Mouse (Mus musculus) CH12F3 (cell line): ENCODE results near the gene Col19a1.

Experiments
- in situ Hi-C: fragments of 300-500 bp; cut with MboI; formaldehyde crosslinking; loops from 2 replicates; pipeline ENCODE4 v1.14.3; 2020; ENCODE audit warnings: low sequenced_read_pairs

Gene Col19a1

GRCm38 (mm10) chr1:24230428-24230827 is 356.8 kb downstream of the Col19a1 start:
- in situ Hi-C loops, result no loop called here

DNA sequence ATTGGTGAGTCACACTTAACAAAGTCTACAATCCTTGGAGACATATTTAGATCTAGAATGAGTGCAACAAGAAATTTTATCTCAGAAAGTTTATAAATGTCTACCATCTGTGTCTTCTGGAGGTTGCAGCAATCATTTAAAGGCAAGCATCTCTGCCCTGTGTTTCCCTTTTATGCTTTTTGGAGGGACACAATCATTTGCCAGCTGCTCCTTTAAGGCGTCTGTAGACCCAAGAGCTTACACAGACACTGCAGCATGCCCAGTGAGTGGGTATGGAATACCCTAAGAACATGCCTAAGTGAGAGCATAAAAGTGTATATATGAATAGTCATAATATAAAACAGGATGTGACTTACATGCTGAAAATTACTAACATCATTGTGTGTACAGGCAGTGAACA is 357.7 kb downstream of the Col19a1 start:
- in situ Hi-C loops, result no loop called here

- in situ Hi-C loops, result no loop called here
These were observed 360.1 kb downstream of the Col19a1 start for GRCm38 (mm10) chr1:24226941-24227711.

DNA sequence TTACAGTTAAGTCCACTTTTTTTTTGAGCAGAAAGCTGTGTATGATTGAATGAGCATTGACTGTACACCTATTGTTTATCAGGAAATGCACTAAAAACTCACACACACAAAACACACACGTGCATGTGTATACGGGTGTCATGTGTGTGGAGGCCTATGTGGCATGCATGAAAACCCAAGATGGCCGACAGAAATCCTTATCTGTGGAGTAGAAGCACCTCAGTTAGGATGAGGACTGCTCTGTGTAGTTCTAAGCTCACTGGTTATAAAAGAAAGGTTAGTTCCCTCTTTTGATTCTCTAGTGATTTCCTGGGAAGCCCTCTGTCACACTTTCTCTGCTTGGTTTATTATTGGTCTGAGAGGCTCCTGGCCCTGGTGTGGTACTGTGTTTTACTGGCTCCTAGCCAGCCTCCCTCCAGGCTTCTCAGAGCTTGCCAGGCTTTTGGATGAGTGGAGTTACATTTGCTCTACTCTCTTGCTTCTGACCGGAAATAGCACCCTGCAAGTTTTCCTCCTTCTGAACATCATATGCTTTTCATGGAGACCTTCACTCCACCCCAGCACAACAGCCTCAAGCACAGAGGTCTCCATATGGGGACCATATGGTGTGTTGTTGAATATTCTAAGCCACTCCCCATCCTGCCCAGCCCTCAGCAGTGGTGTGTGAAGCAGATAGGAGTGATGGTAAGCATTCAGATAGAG is 361.3 kb downstream of the Col19a1 start:
- in situ Hi-C loops, result no loop called here

DNA sequence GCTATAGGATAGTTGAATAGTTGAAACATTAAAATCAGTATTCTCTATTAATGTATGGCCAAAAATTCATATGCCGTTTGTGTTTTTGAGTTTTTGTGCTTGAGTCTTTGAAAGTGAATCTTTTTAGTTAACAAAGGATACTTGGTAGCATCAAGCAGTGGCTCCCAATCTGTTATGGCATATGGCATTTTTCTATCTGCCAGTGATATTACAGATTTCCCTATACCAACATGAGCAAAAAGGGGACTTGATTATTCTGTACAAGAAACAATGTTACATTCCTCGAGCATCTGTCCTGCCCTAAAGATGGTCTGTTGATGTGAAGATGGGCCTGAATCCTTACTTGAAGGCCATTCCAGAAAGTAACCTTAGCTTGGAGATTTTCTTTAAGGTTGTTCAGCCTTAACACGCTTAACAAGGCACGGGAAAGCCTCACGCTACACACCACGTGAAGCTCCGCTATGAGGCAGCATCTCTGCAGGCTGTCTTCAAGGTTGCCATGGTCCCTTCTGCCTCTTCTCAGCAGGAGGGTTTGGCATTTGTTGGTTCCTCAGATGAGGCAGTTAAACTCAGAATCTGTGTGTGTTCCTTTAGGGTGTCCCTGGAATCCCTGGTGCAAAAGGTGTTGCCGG is 364.2 kb downstream of the Col19a1 start:
- in situ Hi-C loops, result no loop called here

DNA sequence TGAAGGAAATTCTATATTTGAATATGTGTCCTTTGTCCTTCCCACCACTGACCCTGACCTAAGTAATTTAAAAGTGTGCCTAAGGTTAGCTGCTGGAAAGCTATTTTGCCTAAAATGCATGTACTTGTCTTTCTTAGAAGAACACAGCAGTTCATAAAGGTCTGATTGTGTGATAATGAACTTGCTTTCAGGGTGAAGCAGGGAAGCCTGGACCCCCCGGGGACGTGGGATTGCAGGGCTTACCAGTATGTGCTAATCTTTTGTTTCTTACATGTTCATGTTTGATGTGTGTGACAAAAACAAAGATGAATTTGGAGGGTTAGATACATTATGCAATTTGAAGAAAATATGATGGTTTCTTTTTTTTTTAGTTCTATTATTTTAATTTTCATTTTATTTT is 365.0 kb downstream of the Col19a1 start:
- in situ Hi-C loops, result no loop called here

- in situ Hi-C loops, result no loop called here
These were observed 368.2 kb downstream of the Col19a1 start for GRCm38 (mm10) chr1:24219041-24219440.
